Mouse (Mus musculus): ENCODE data around the gene Krtap19-1.

DNA sequence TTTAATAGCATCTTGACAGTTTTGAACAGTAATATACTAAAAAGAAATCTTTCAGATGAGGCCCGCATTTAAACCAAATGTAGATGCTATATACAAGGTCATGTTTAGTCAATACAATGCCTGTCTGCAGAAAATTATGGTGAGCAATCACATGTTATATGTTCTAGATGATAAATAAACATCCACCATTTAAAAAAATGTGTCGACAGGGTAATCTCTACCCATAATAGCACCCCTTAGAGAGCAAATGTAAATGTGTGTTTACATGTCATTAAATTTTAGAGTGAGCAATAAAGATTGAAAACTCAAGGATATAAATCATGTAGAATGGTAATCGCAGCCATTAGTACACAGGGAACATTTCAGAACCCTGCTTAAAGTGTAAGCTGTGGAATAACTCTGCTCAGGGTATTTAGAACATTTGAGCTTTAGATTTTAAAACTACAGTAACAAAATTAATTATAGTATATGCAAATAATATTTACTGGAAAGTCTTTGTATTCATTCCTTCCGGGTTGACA, 4.3 kb downstream of the Krtap19-1 start:
- TF ChIP-seq POLR2AphosphoS2 (IDR thresholded peaks at IDR 0.05; ENCODE audit: insufficient read length, low read depth): no peak
- no peak for TF ChIP-seq MAX (IDR thresholded peaks at IDR 0.05; ENCODE audit: low read depth)
- TF ChIP-seq POLR2A (IDR thresholded peaks at IDR 0.05; ENCODE audit: insufficient read length, low read depth): no peak
- TF ChIP-seq USF1 (IDR thresholded peaks at IDR 0.05; ENCODE audit: low read depth): no peak
- no peak for TF ChIP-seq MYOD1 (IDR thresholded peaks at IDR 0.05; ENCODE audit: control insufficient read depth in 1 of 3, insufficient read length in 2 of 3, low read depth in 2 of 3)
- no peak for TF ChIP-seq TCF3 (IDR thresholded peaks at IDR 0.05; ENCODE audit: insufficient read length, low read depth)
